Mouse (Mus musculus) C2C12 (cell line): Measurements from ENCODE around the gene Krcc1. TPM values are rescaled to one million over a fixed set of nuclear protein-coding genes. Genes with fewer than 3 reads are reported as not detected.

Experiments
- H3K27me3 ChIP-seq: one replicate; pipeline ENCODE4 v1.6.1; 2011; ENCODE audit not compliant: control insufficient read depth, insufficient read depth, insufficient read length
- H3K36me3 ChIP-seq: one replicate; pipeline ENCODE4 v1.6.1; 2011; ENCODE audit not compliant: control insufficient read depth, insufficient read depth
- H3K4me3 ChIP-seq: one replicate; pipeline ENCODE4 v1.5.1; 2011; ENCODE audit warnings: mild to moderate bottlenecking, control low read depth; ENCODE audit not compliant: poor library complexity, insufficient read depth, severe bottlenecking
- H3K79me2 ChIP-seq: one replicate; pipeline ENCODE4 v1.6.1; 2011; ENCODE audit not compliant: control insufficient read depth, insufficient read depth
- H3K79me3 ChIP-seq: one replicate; pipeline ENCODE4 v1.6.1; 2011; ENCODE audit warnings: low read depth, control low read depth
- H3ac ChIP-seq: one replicate; pipeline ENCODE3; 2011; ENCODE audit warnings: low read depth; ENCODE audit not compliant: control insufficient read depth, insufficient read length
- CEBPB ChIP-seq: IDR thresholded peaks from one replicate; pipeline ENCODE4 v1.6.1; 2011; ENCODE audit warnings: low read depth, mild to moderate bottlenecking, control low read depth, moderate library complexity
- CTCF ChIP-seq: IDR thresholded peaks from one replicate; pipeline ENCODE4 v1.5.1; 2011; ENCODE audit not compliant: control insufficient read depth, insufficient read depth, insufficient read length
- FOSL1 ChIP-seq: IDR thresholded peaks from one replicate; pipeline ENCODE4 v1.8.0; 2011; ENCODE audit warnings: mild to moderate bottlenecking, low read length; ENCODE audit not compliant: poor library complexity, insufficient read depth, severe bottlenecking
- MAX ChIP-seq: IDR thresholded peaks from one replicate; pipeline ENCODE4 v1.6.1; 2011; ENCODE audit warnings: mild to moderate bottlenecking, control low read depth
- MYOD1 ChIP-seq: IDR thresholded peaks from one replicate; pipeline ENCODE4 v1.6.1; 2011; ENCODE audit warnings: low read depth; ENCODE audit not compliant: control insufficient read depth, insufficient read length
- MYOG ChIP-seq: IDR thresholded peaks from one replicate; pipeline ENCODE4 v1.6.1; 2011; ENCODE audit not compliant: control insufficient read depth, insufficient read length; ENCODE audit errors: extremely low read depth
- USF1 ChIP-seq: IDR thresholded peaks from one replicate; pipeline ENCODE4 v1.6.1; 2011; ENCODE audit warnings: low read depth, mild to moderate bottlenecking, control low read depth, moderate library complexity
- polyA plus RNA-seq: library from polyadenylated mRNA; unstranded; fragments of >200 nt; fragmentation: generic; extraction: Trizol; gene quantifications from one replicate; pipeline ENCODE4 v1.2.1, GENCODE M21; 2012; ENCODE audit warnings: missing spikeins

Gene Krcc1
- polyA plus RNA-seq, 1 experiment = 11.5 TPM

DNA sequence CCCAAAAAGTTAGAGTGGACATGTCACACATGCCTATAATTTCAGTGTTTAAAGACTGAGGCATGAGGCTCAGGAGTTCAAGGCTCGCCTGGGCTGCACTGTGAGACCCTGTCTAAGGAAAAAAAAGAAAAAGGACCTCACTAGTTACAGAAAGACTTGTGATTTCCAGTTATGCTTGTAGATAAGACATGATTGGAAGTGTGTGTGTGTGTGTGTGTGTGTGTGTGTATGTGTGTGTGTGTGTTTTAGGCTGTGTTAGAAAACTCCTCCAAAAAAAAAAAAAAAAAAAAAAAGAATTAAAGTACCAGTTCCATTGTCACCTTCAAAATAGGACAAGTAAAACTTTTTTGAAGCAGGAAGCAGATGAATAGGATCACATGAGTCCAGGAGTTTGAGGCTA lies 3.1 kb downstream of the Krcc1 start:
- no peak overlapping the region for H3K4me3 ChIP-seq
- H3K79me2 ChIP-seq = peaks cover 25% of the 10 kb centered on the region
- H3K27me3 ChIP-seq = no peaks in the 10 kb centered on the region
- H3K36me3 ChIP-seq = no peaks in the 10 kb centered on the region
- H3K79me3 ChIP-seq = peaks cover 10% of the 10 kb centered on the region
- no peak overlapping the region for H3ac ChIP-seq
- TF ChIP-seq MYOD1 = no peak
- no peak for TF ChIP-seq USF1
- no peak for TF ChIP-seq CTCF
- no peak for TF ChIP-seq MYOG
- TF ChIP-seq CEBPB = no peak
- no peak for TF ChIP-seq FOSL1
- TF ChIP-seq MAX = no peak

GRCm38 (mm10) chr6:71279418-71279817 lies 7.9 kb downstream of the Krcc1 start:
- no peaks in the 10 kb centered on the region for H3K79me3 ChIP-seq
- H3K27me3 ChIP-seq = no peaks in the 10 kb centered on the region
- H3K4me3 ChIP-seq = no peak overlapping the region
- H3K36me3 ChIP-seq = peaks cover 9% of the 10 kb centered on the region
- H3K79me2 ChIP-seq = no peaks in the 10 kb centered on the region
- no peak overlapping the region for H3ac ChIP-seq
- no peak for TF ChIP-seq FOSL1
- TF ChIP-seq MYOG = no peak
- TF ChIP-seq CEBPB = no peak
- TF ChIP-seq CTCF = no peak
- TF ChIP-seq MAX = no peak
- TF ChIP-seq USF1 = no peak
- TF ChIP-seq MYOD1 = no peak

DNA sequence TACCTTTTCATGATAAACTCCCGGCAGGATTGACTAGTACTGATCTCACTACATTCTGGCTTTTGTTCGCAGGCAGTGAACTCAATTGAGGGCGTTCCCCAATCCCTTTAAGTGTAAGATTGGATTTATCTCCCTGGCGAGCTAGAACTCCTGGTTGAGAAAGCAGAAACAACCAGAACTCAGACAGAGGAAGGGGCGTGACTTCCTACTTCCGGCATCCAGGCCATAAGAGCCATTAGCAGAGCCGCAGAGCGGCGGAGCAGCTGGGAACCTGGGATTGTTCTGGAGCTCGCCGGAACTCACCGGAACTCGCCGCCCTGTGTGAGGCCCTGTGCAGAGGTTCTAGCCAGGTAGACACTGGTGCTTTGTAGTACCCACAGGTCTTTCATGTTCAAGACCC lies 22.0 kb downstream of the Krcc1 start:
- no peaks in the 10 kb centered on the region for H3K79me3 ChIP-seq
- H3K79me2 ChIP-seq = no peaks in the 10 kb centered on the region
- TF ChIP-seq USF1 (no peak), CEBPB (no peak), CTCF (no peak), MYOG (no peak), MAX (no peak), FOSL1 (no peak), MYOD1 (no peak)
- no peaks in the 10 kb centered on the region for H3K36me3 ChIP-seq
- H3K4me3 ChIP-seq = no peak overlapping the region
- H3ac ChIP-seq = no peak overlapping the region
- no peaks in the 10 kb centered on the region for H3K27me3 ChIP-seq

- Histone ChIP-seq H3K36me3 (no peaks in the 10 kb centered on the region), H3K79me3 (no peaks in the 10 kb centered on the region), H3K4me3 (no peak overlapping the region), H3K79me2 (no peaks in the 10 kb centered on the region), H3K27me3 (peaks cover under 1% of the 10 kb centered on the region), H3ac (no peak overlapping the region)
- no peak for TF ChIP-seq CTCF
- TF ChIP-seq MYOD1 = no peak
- no peak for TF ChIP-seq CEBPB
- TF ChIP-seq USF1 = no peak
- TF ChIP-seq MAX = no peak
- TF ChIP-seq MYOG = no peak
- TF ChIP-seq FOSL1 = no peak
Observed at GRCm38 (mm10) chr6:71295303-71295702, 23.8 kb downstream of the Krcc1 start.

- H3K36me3 ChIP-seq = no peaks in the 10 kb centered on the region
- no peaks in the 10 kb centered on the region for H3K79me2 ChIP-seq
- H3K79me3 ChIP-seq = no peaks in the 10 kb centered on the region
- TF ChIP-seq CEBPB = no peak
- no peak for TF ChIP-seq MYOG
- TF ChIP-seq MAX = no peak
- TF ChIP-seq CTCF = no peak
- TF ChIP-seq USF1 = no peak
- TF ChIP-seq FOSL1 = no peak
- TF ChIP-seq MYOD1 = no peak
- H3ac ChIP-seq = no peak overlapping the region
- H3K4me3 ChIP-seq = no peak overlapping the region
- H3K27me3 ChIP-seq = peaks cover 18% of the 10 kb centered on the region
Observed at GRCm38 (mm10) chr6:71298051-71298450, 26.6 kb downstream of the Krcc1 start.

GRCm38 (mm10) chr6:71298751-71299150 lies 27.3 kb downstream of the Krcc1 start:
- no peak overlapping the region for H3ac ChIP-seq
- H3K79me3 ChIP-seq = no peaks in the 10 kb centered on the region
- no peak overlapping the region for H3K4me3 ChIP-seq
- H3K36me3 ChIP-seq = no peaks in the 10 kb centered on the region
- peaks cover 23% of the 10 kb centered on the region for H3K27me3 ChIP-seq
- H3K79me2 ChIP-seq = no peaks in the 10 kb centered on the region
- no peak for TF ChIP-seq MAX
- no peak for TF ChIP-seq FOSL1
- TF ChIP-seq MYOD1 = no peak
- no peak for TF ChIP-seq CEBPB
- TF ChIP-seq USF1 = no peak
- no peak for TF ChIP-seq MYOG
- no peak for TF ChIP-seq CTCF
